Comparison of ENCODE assay signal across 10 mouse cellular contexts in genomic region chr6:103512911-103513321, GRCm38 (mm10). TPM values are rescaled to one million over a fixed set of nuclear protein-coding genes. Genes with fewer than 3 reads are reported as not detected.
DNase-seq lines count a peak whose midpoint lies in the region; ATAC-seq and TF ChIP-seq lines count a peak whose summit lies in the region.
"Had no signal": no experiment of that assay in that cellular context is flagged by ENCODE, and none has a peak within 500 bp of the region (broad histone marks: within the 10 kb centered on the region; RNA-seq: fewer than 3 reads in every experiment).

No protein-coding gene starts in this region.

- 49% methylated on average over 6 of the region's 6 CpGs for WGBS in forebrain, embryonic 15.5 days
- 42% methylated on average over 6 of the region's 6 CpGs for WGBS in midbrain, embryonic 16.5 days

- no peak for DNase-seq in layer of hippocampus, adult 2 months (ENCODE audit: low spot score in 2 of 2)
- no peak for DNase-seq in layer of hippocampus, adult 8-10 months (ENCODE audit: low spot score in 2 of 2)
- peak; percentile 48 for DNase-seq in cerebellum, adult 11-12 months
- DNase-seq in adrenal gland, postnatal 4 days (ENCODE audit: low spot score in 2 of 2): no peak
- no peak for DNase-seq in heart, postnatal 4 days
- DNase-seq in heart, adult 11 months: no peak
- DNase-seq: heart, adult 18-20 months had no signal

- no peaks in the 10 kb centered on the region for H3K36me3 ChIP-seq in forebrain, embryonic 15.5 days
- no peaks in the 10 kb centered on the region for H3K36me3 ChIP-seq in midbrain, embryonic 16.5 days (ENCODE audit: control insufficient read depth, insufficient read depth, low read length)
- H3K36me3 ChIP-seq: stomach, embryonic 15.5 days had no signal

- H3K4me1 ChIP-seq in forebrain, embryonic 15.5 days: peaks cover 42% of the 10 kb centered on the region
- peaks cover 29% of the 10 kb centered on the region for H3K4me1 ChIP-seq in midbrain, embryonic 16.5 days (ENCODE audit: control insufficient read depth, insufficient read depth, low read length)

- no peak for TF ChIP-seq CTCF in layer of hippocampus, adult 2 months (conservative IDR thresholded peaks at IDR 0.05)

- H3K27me3 ChIP-seq in forebrain, embryonic 15.5 days: no peaks in the 10 kb centered on the region
- no peaks in the 10 kb centered on the region for H3K27me3 ChIP-seq in midbrain, embryonic 16.5 days (ENCODE audit: control insufficient read depth, insufficient read depth, low read depth, low read length)

- H3K4me2 ChIP-seq in forebrain, embryonic 15.5 days (replicated peaks): peak overlapping the region; percentile 76
- peak overlapping the region; percentile 58 for H3K4me2 ChIP-seq in midbrain, embryonic 16.5 days (ENCODE audit: low read length)

- no peaks in the 10 kb centered on the region for H3K9me3 ChIP-seq in forebrain, embryonic 15.5 days
- H3K9me3 ChIP-seq in midbrain, embryonic 16.5 days (replicated peaks; ENCODE audit: control insufficient read depth, low read length, poor library complexity, severe bottlenecking): no peaks in the 10 kb centered on the region
- H3K9me3 ChIP-seq: stomach, embryonic 15.5 days had no signal

- H3K9ac ChIP-seq in forebrain, embryonic 15.5 days (replicated peaks): peak overlapping the region; percentile 77
- H3K9ac ChIP-seq in midbrain, embryonic 16.5 days (ENCODE audit: low read depth, low read length): peak overlapping the region; percentile 80
- H3K9ac ChIP-seq: stomach, embryonic 15.5 days had no signal

- peak overlapping the region; percentile 96 for H3K27ac ChIP-seq in layer of hippocampus, adult 2 months
- peak overlapping the region; percentile 96 for H3K27ac ChIP-seq in forebrain, embryonic 15.5 days (replicated peaks)
- H3K27ac ChIP-seq in midbrain, embryonic 16.5 days (ENCODE audit: low read length): peak overlapping the region; percentile 99
- H3K27ac ChIP-seq: stomach, embryonic 15.5 days had no signal

- H3K4me3 ChIP-seq in layer of hippocampus, adult 2 months: peak overlapping the region; percentile 59
- H3K4me3 ChIP-seq in forebrain, embryonic 15.5 days: peak overlapping the region; percentile 59
- peak overlapping the region; percentile 53 for H3K4me3 ChIP-seq in midbrain, embryonic 16.5 days (ENCODE audit: low read depth, low read length)

- no peak for ATAC-seq in forebrain, embryonic 15.5 days (replicated peaks)
- no peak; the same call in 1 of the 2 replicates for ATAC-seq in midbrain, embryonic 16.5 days

RNA-seq across cellular contexts. Expression of gene Chl1, which starts 2.5 kb away (rescaled TPM):
- 100 to 1,000 TPM; 165 to 170 TPM for total RNA-seq in layer of hippocampus, adult 2 months (2021)
- 100 to 1,000 TPM; 131 to 177 (median 152) TPM for total RNA-seq in layer of hippocampus, adult 8-10 months (2022)
- 95.5 and 96.9 TPM in 2 replicates for polyA plus RNA-seq in forebrain, embryonic 15.5 days (2015; fragmentation: Nextera tagmentation; extraction: Ambion mirVana)
- 178 and 202 TPM in 2 replicates for polyA plus RNA-seq in midbrain, embryonic 16.5 days (2015; fragmentation: Nextera tagmentation; extraction: Ambion mirVana)
- total RNA-seq in adrenal gland, postnatal 4 days (2021): 1 to 10 TPM; 9.0 to 9.4 TPM
- total RNA-seq in heart, postnatal 4 days (2021): under 1 TPM; 0.10 to 0.41 TPM

Comparison
In these comparisons a context has a peak if more than half of its experiments do, and no peak if none do; other contexts are left out.
1. RNA of gene Chl1, which starts 2.5 kb away (total RNA-seq): 131 to 177 TPM in layer of hippocampus, adult 8-10 months and 165 to 170 TPM in layer of hippocampus, adult 2 months; 9.0 to 9.4 TPM in adrenal gland, postnatal 4 days and 0.10 to 0.41 TPM in heart, postnatal 4 days; every median in the first group is over 10 times any median in the second.
2. Peak in every context shown above with its lines, with median percentiles within 50 percentile points of each other: H3K27ac ChIP-seq and H3K4me3 ChIP-seq.